Mouse (Mus musculus) testis, adult 2 months (tissue): ENCODE data around the gene Gimap1. TPM values are rescaled to one million over a fixed set of nuclear protein-coding genes. Genes with fewer than 3 reads are reported as not detected.

ENCODE experiments used
- H3K27ac ChIP-seq: fragments of 200-500 bp; 2 replicates; pipeline ENCODE4 v1.5.1; 2012; ENCODE audit warnings: low read depth, low read length; ENCODE audit not compliant: control insufficient read depth, insufficient read depth
- H3K27me3 ChIP-seq: fragments of 200-500 bp; 2 replicates; pipeline ENCODE4 v1.6.1; 2012; ENCODE audit warnings: mild to moderate bottlenecking, low read length, moderate library complexity; ENCODE audit not compliant: control insufficient read depth, insufficient read depth
- H3K36me3 ChIP-seq: fragments of 200-500 bp; 2 replicates; pipeline ENCODE4 v1.6.1; 2012; ENCODE audit warnings: mild to moderate bottlenecking, low read length; ENCODE audit not compliant: control insufficient read depth, insufficient read depth
- H3K4me1 ChIP-seq: fragments of 200-500 bp; 2 replicates; pipeline ENCODE4 v1.6.1; 2012; ENCODE audit warnings: low read length; ENCODE audit not compliant: control insufficient read depth, insufficient read depth
- H3K4me3 ChIP-seq: fragments of 200-500 bp; 2 replicates; pipeline ENCODE4 v1.5.1; 2012; ENCODE audit warnings: low read depth, mild to moderate bottlenecking, low read length, moderate library complexity, mixed read lengths; ENCODE audit not compliant: control insufficient read depth
- CTCF ChIP-seq: fragments of 200-500 bp; IDR thresholded peaks from 2 replicates; pipeline ENCODE4 v1.5.1; 2012; ENCODE audit warnings: low read depth, mild to moderate bottlenecking, inconsistent platforms, low read length, moderate library complexity; ENCODE audit not compliant: control insufficient read depth, insufficient read depth, insufficient replicate concordance
- POLR2A ChIP-seq: fragments of 200-500 bp; IDR thresholded peaks from 2 replicates; pipeline ENCODE4 v1.6.1; 2012; ENCODE audit warnings: low read depth, mild to moderate bottlenecking, inconsistent platforms, low read length, moderate library complexity; ENCODE audit not compliant: control insufficient read depth
- polyA plus RNA-seq: library from polyadenylated mRNA; depleted of rRNA; stranded (reverse); fragments of >200 nt; gene quantifications from 2 replicates; pipeline ENCODE4 v1.2.3, GENCODE M21; 2012; rRNA removed

Gimap1 gene
- polyA plus RNA-seq, 1 experiment: 0.31 TPM

- Histone ChIP-seq H3K4me3 (no peak overlapping the region), H3K27ac (no peak overlapping the region), H3K36me3 (no peaks in the 10 kb centered on the region), H3K27me3 (no peaks in the 10 kb centered on the region), H3K4me1 (no peaks in the 10 kb centered on the region)
- TF ChIP-seq CTCF: no peak
- TF ChIP-seq POLR2A: no peak
These were observed 46.7 kb downstream of the Gimap1 start for GRCm38 (mm10) chr6:48785601-48786000.

GRCm38 (mm10) chr6:48787867-48788266 lies 49.0 kb downstream of the Gimap1 start:
- H3K4me3 ChIP-seq: no peak overlapping the region
- no peaks in the 10 kb centered on the region for H3K27me3 ChIP-seq
- H3K4me1 ChIP-seq: no peaks in the 10 kb centered on the region
- H3K27ac ChIP-seq: no peak overlapping the region
- no peak for TF ChIP-seq CTCF
- no peak for TF ChIP-seq POLR2A
- H3K36me3 ChIP-seq: no peaks in the 10 kb centered on the region

Other genes starting within 250 kb of the Gimap1 start
- 18.7 and 20.4 TPM in 2 replicates for gene Atp6v0e2, start 201.4 kb upstream of the Gimap1 start, polyA plus RNA-seq
- gene Lrrc61, start 184.3 kb upstream of the Gimap1 start, polyA plus RNA-seq: 54.3 and 54.4 TPM in 2 replicates
- 10.5 and 11.0 TPM in 2 replicates for gene Rarres2, start 166.3 kb upstream of the Gimap1 start, polyA plus RNA-seq
- gene Gm45021, start 149.4 kb upstream of the Gimap1 start, polyA plus RNA-seq: not detected in 2 replicates
- gene Repin1, start 145.2 kb upstream of the Gimap1 start, polyA plus RNA-seq: 16.8 and 17.8 TPM in 2 replicates
- not detected in 2 replicates for gene Gm44965, start 145.1 kb upstream of the Gimap1 start, polyA plus RNA-seq
- 1.8 and 1.9 TPM in 2 replicates for gene Zfp775, start 137.0 kb upstream of the Gimap1 start, polyA plus RNA-seq
- gene AI854703, start 112.3 kb upstream of the Gimap1 start, polyA plus RNA-seq: 0.31 TPM in 2 replicates
- 0.13 and 0.21 TPM in 2 replicates for gene Gimap8, start 91.8 kb upstream of the Gimap1 start, polyA plus RNA-seq
- gene Gimap9, start 62.9 kb upstream of the Gimap1 start, polyA plus RNA-seq: 0.19 TPM in 1 of 2 replicates, not detected in the other
- gene Gimap4, start 54.5 kb upstream of the Gimap1 start, polyA plus RNA-seq: 0.38 and 0.53 TPM in 2 replicates
- gene Gimap6, start 30.8 kb upstream of the Gimap1 start, polyA plus RNA-seq: 0.46 and 0.57 TPM in 2 replicates
- not detected in 2 replicates for gene Gm28053, start 20.4 kb upstream of the Gimap1 start, polyA plus RNA-seq
- not detected in 2 replicates for gene Gimap7, start 20.4 kb upstream of the Gimap1 start, polyA plus RNA-seq
- gene Gimap5, start 7.1 kb downstream of the Gimap1 start, polyA plus RNA-seq: 0.30 and 0.76 TPM in 2 replicates
- gene Gimap3, start 31.8 kb downstream of the Gimap1 start, polyA plus RNA-seq: 0.17 and 0.42 TPM in 2 replicates
- gene Tmem176a, start 101.9 kb downstream of the Gimap1 start, polyA plus RNA-seq: 18.5 and 19.1 TPM in 2 replicates
- 49.0 and 49.2 TPM in 2 replicates for gene Tmem176b, start 102.4 kb downstream of the Gimap1 start, polyA plus RNA-seq
- gene Aoc1, start 133.8 kb downstream of the Gimap1 start, polyA plus RNA-seq: 0.84 and 0.89 TPM in 2 replicates
- not detected in 2 replicates for gene 1600015I10Rik, start 190.8 kb downstream of the Gimap1 start, polyA plus RNA-seq
- gene Doxl2, start 235.9 kb downstream of the Gimap1 start, polyA plus RNA-seq: not detected in 2 replicates
- 0.43 TPM in 1 of 2 replicates, not detected in the other for gene Svs1, start 247.8 kb downstream of the Gimap1 start, polyA plus RNA-seq